Mouse (Mus musculus): ENCODE results near the gene Krt34. TPM values are rescaled to one million over a fixed set of nuclear protein-coding genes. Genes with fewer than 3 reads are reported as not detected.

Gene Krt34
- not detected for total RNA-seq (2023)

DNA sequence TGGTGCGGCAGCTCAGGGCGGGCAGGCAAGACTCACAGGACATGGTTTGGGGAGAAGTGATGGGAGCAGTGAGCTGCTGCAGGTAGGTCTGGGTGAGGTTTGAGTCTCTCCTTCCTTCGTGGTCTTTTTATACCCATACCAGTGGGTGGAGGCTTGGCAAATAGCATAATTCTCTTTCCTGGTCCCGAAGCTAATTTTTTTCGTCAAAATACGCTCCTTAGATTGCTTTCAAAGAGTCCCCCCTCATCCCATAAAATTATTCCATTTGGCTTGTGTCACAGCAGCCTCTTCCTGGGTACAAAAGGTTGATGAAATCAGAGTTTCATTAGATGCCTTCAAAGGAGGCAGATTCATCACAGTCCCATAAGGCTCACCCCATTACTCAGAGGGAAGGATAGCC lies at the start of gene Krt34:
TSS of gene Krt34 (minus strand) at position 101 of the 400 bp plus-strand sequence.

DNA sequence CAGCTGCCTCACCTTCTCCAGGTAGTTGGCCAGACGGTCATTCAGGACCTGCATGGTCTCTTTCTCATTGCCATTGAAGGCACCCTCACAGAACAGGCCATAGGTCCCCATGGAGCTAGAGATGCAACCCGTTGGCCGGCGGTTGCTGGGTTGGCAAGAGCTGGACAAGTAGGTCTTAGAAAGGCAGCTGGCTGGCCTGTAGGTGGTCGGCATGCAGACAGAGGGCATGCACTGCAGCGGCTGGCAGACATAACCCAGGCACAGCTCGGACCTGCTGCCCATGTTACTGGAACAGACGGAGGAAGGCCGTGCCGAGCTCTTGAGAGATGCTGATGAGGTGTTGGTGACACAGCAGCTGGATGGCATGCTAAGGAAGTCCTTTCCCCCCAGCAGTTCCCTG lies 46.5 kb upstream of the Krt34 start, which contains the start of gene Krt32:
TSS of gene Krt32 (minus strand) at position 366 of the 400 bp plus-strand sequence.

DNA sequence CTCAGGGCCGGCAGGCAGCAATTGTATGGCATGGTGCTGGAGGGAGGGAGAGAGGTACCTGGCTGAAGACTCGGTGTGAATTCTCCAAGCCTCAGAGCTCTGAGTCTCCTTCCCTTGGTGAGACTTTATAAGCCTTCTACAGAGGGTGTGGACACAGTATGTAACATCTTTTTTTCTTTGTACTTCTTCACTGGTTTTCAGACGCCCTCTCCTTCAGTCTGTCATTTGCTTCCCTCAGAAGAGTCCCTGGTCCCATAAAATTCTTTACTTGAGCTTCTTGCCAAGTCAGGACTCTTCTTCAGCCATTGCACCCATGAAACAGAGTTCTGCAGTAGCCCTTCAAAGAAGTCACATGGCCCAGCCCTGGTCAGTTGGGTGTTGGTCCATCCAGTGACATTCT lies 9.1 kb upstream of the Krt34 start, which contains the start of gene Krt31:
TSS of gene Krt31 (minus strand) at position 101 of the 400 bp plus-strand sequence.

DNA sequence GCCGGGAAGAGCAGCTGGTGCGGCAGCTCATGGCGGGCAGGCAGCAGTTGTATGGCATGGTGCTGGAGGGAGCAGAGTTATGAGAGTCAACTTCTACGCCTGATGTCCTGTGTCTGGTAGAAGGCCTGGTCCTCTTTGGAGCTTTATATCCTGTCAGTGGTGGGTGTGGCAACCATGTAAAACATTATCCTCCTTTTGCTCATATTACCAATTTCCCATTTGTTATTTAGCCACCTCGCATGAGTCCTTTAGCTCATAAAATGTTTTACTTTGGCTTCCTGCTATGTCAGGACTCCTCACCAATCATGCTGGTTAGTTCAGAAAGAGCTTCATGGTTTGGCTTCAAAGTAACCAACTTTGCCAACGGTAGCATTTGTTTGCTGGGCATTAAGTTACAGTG lies 11.6 kb downstream of the Krt34 start, which contains the start of gene Krt33b:
TSS of gene Krt33b (minus strand) at position 101 of the 400 bp plus-strand sequence.

DNA sequence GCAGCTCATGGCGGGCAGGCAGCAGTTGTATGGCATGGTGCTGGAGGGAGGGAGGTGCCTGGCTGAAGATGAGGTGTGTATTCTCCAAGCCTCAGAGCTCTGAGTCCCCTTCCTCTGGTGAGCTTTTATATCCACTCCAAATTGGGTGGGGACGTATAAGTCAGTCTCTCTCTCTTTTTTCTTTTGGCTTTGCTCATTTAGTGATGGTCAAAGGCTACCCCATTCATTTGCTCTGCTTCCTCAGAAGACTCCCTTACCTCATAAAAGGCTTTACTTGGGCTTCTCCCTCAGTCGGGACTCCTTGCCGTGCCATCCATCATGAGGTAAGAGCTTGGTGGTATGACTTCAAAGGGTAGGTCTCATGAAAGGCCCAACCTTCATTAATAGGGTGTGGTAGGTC lies 25.2 kb downstream of the Krt34 start, which contains the start of gene Krt33a:
TSS of gene Krt33a (minus strand) at position 101 of the 400 bp plus-strand sequence.

DNA sequence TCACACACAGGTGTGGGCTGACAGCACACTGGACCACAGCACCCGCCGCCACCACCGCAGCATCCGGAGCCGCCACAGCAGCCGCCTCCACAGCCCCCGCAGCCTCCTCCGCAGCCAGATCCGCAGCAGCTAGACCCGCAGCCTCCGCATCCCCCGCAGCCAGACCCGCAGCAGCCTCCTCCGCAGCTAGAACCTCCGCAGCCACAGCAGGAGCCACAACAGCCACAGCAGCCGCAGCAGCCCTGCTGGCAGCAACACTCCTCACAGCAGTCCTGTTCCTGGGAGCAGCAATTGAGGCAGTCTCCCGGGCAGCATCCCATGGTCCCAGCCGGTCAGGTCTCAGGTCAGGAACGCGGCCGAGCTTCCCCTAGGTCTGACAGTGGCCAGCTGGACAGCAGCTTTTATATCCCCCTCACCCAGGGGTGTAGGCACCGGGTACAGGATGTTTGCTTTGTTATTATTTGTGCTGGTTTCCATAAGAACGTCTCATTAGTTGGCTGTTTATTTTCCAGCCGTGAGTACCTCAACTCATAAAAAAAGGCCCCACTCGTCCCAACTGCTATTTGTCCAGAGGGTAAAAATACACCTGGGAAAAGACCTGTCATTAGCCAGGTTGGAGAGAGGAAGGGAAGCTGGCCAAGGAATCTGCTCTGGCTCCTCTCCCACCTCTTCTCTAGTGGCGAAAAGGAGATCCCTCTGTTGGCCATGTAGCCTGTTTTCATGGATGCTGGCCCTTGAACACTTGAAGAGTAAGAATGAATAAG lies 47.6 kb downstream of the Krt34 start, which contains the start of gene Krtap17-1:
TSS of gene Krtap17-1 (minus strand) at position 375 of the 764 bp plus-strand sequence.

Other genes with a start within 250 kb of the Krt34 start
- not detected for gene Gm11596, start 248.1 kb downstream of the Krt34 start, total RNA-seq (2023)
- not detected for gene Gm11569, start 242.6 kb downstream of the Krt34 start, total RNA-seq (2023)
- gene Gm11554, start 237.1 kb downstream of the Krt34 start, total RNA-seq (2023): not detected
- gene Krtap4-13, start 231.7 kb downstream of the Krt34 start, total RNA-seq (2023): not detected
- gene Gm11564, start 225.9 kb downstream of the Krt34 start, total RNA-seq (2023): not detected
- not detected for gene 2300003K06Rik, start 203.5 kb downstream of the Krt34 start, total RNA-seq (2023)
- gene Krtap4-16, start 189.9 kb downstream of the Krt34 start, total RNA-seq (2023): not detected
- gene Gm11568, start 183.6 kb downstream of the Krt34 start, total RNA-seq (2023): not detected
- gene Gm11559, start 177.1 kb downstream of the Krt34 start, total RNA-seq (2023): not detected
- not detected for gene Krtap9-1, start 168.2 kb downstream of the Krt34 start, total RNA-seq (2023)
- gene Gm11567, start 162.4 kb downstream of the Krt34 start, total RNA-seq (2023): not detected
- not detected for gene Krtap31-1, start 133.6 kb downstream of the Krt34 start, total RNA-seq (2023)
- not detected for gene Gm11565, start 126.8 kb downstream of the Krt34 start, total RNA-seq (2023)
- gene Krtap31-2, start 105.3 kb downstream of the Krt34 start, total RNA-seq (2023): not detected
- gene Krtap9-5, start 93.1 kb downstream of the Krt34 start, total RNA-seq (2023): not detected
- not detected for gene Krtap29-1, start 62.5 kb downstream of the Krt34 start, total RNA-seq (2023)
- not detected for gene Krtap16-1, start 55.0 kb downstream of the Krt34 start, total RNA-seq (2023)
- not detected for gene Krtap17-1, start 47.6 kb downstream of the Krt34 start, total RNA-seq (2023)
- gene Krt33a, start 25.3 kb downstream of the Krt34 start, total RNA-seq (2023): not detected
- gene Krt33b, start 11.7 kb downstream of the Krt34 start, total RNA-seq (2023): not detected
- gene Krt31, start 9.0 kb upstream of the Krt34 start, total RNA-seq (2023): not detected
- gene Krt32, start 46.7 kb upstream of the Krt34 start, total RNA-seq (2023): not detected
- not detected for gene Krt35, start 54.7 kb upstream of the Krt34 start, total RNA-seq (2023)
- gene Krt36, start 64.1 kb upstream of the Krt34 start, total RNA-seq (2023): not detected
- gene Krt13, start 80.0 kb upstream of the Krt34 start, total RNA-seq (2023): not detected
- not detected for gene Krt15, start 94.4 kb upstream of the Krt34 start, total RNA-seq (2023)
- gene Krt19, start 107.1 kb upstream of the Krt34 start, total RNA-seq (2023): not detected
- gene Krt9, start 151.7 kb upstream of the Krt34 start, total RNA-seq (2023): not detected
- gene Krt14, start 166.0 kb upstream of the Krt34 start, total RNA-seq (2023): not detected
- not detected for gene Krt16, start 207.3 kb upstream of the Krt34 start, total RNA-seq (2023)
- gene Krt17, start 219.5 kb upstream of the Krt34 start, total RNA-seq (2023): not detected
- gene Krt42, start 228.3 kb upstream of the Krt34 start, total RNA-seq (2023): not detected

Data from CD4-positive naive resting alpha-beta T cell, adult 76 days (primary cell).